Mouse (Mus musculus) kidney, embryonic 16.5 days (tissue): ENCODE results near the gene Rassf5. TPM values are rescaled to one million over a fixed set of nuclear protein-coding genes. Genes with fewer than 3 reads are reported as not detected.
"Not testable (repeated sequence)": the region's sequence is repeated elsewhere in the genome, so short reads cannot be mapped to it uniquely, and the experiment has no call there.

ENCODE experiments used
- ATAC-seq: fragments of 200-750 bp; cut with Nextera tagmentation; 2 replicates; pipeline ENCODE4 v1.8.0; 2017; ENCODE audit warnings: moderate TSS enrichment; ENCODE audit not compliant: low FRiP score, low TSS enrichment
- H3K27ac ChIP-seq: fragments of 300-500 bp; sonication (generic); 2 replicates; pipeline ENCODE4 v1.5.1; 2014; ENCODE audit warnings: low read length
- H3K27me3 ChIP-seq: fragments of 300-500 bp; sonication (generic); 2 replicates; pipeline ENCODE4 v1.6.1; 2014; ENCODE audit warnings: low read length, control low read depth, mixed read lengths; ENCODE audit not compliant: insufficient read depth
- H3K36me3 ChIP-seq: fragments of 300-500 bp; sonication (generic); 2 replicates; pipeline ENCODE4 v1.6.1; 2014; ENCODE audit warnings: low read length, control low read depth, mixed read lengths; ENCODE audit not compliant: insufficient read depth
- H3K4me1 ChIP-seq: fragments of 300-500 bp; sonication (generic); 2 replicates; pipeline ENCODE4 v1.6.1; 2014; ENCODE audit warnings: low read length, control low read depth, mixed read lengths; ENCODE audit not compliant: insufficient read depth
- H3K4me2 ChIP-seq: fragments of 300-500 bp; sonication (generic); replicated peaks from 2 replicates; pipeline ENCODE4 v1.6.1; 2014; ENCODE audit warnings: low read depth, low read length
- H3K4me3 ChIP-seq: fragments of 300-500 bp; sonication (generic); 2 replicates; pipeline ENCODE4 v1.5.1; 2014; ENCODE audit warnings: mild to moderate bottlenecking, low read length
- H3K9ac ChIP-seq: fragments of 300-500 bp; sonication (generic); replicated peaks from 2 replicates; pipeline ENCODE4 v1.6.1; 2014; ENCODE audit warnings: low read length
- H3K9me3 ChIP-seq: fragments of 300-500 bp; sonication (generic); 2 replicates; pipeline ENCODE4 v1.6.1; 2016; ENCODE audit warnings: low read length, control low read depth
- WGBS: fragments of 180-500 bp; shearing (Covaris S2); extraction: QIAGEN DNeasy Blood & Tissue Kit; methylation state at CpG from one replicate; pipeline ENCODE4 v1.1.7; 2014; 5-methylcytosine and 5-hydroxymethylcytosine counted together
- polyA plus RNA-seq: library from polyadenylated mRNA; unstranded; fragments of >200 nt; fragmentation: Nextera tagmentation; extraction: Ambion mirVana; gene quantifications from 2 replicates; pipeline ENCODE4 v1.2.1, GENCODE M21; 2015

The Rassf5 gene
- polyA plus RNA-seq, 1 experiment from 2014 or later: 3.1 TPM

DNA sequence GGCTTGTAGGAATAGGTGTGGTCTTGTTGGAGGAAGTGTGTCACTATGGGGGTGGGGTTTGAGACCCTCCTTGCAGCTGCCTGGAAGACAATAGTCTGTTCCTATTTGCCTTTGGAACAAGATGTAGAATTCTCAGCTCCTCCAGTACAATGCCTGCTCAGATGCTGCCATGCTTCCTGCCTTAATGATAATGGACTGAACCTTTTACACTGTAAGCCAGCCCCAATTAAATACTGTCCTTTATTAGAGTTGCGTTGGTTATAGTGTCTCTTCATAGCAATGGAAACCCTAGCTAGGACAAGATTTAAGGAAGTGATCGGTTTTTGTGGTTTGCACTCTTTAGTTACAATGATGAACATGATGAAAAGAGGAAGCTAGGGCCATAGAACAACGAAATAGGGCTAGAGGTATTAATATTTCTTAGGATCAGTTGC is 98.9 kb downstream of the Rassf5 start:
- no peaks in the 10 kb centered on the region for H3K4me1 ChIP-seq
- no peak overlapping the region for H3K9ac ChIP-seq
- H3K4me3 ChIP-seq: no peak overlapping the region
- no peaks in the 10 kb centered on the region for H3K27me3 ChIP-seq
- no peak overlapping the region for H3K27ac ChIP-seq
- H3K36me3 ChIP-seq: no peaks in the 10 kb centered on the region
- 84% methylated on average over 3 of the region's 3 CpGs for WGBS
- H3K9me3 ChIP-seq: no peaks in the 10 kb centered on the region
- no peak for ATAC-seq
- H3K4me2 ChIP-seq: no peak overlapping the region

DNA sequence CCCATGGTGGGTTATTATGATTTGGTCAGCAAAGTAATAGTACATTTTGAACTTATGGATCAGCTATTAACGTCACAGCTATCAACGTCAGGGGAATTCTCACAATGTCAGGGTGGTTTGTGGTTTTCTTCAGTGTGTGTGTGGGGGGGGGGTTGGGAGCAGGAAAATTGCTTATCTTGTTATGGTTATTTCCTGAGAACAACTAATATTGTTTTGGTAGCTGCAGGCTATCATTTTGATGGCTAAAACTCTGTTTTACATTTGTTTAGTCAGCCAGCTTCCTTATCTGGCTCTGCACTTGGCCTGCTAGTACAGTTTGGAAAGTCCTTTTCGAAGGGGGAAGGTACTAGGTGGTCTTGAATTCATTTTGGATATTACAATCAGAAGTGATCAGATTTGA is 99.8 kb downstream of the Rassf5 start:
- not testable (repeated sequence) for H3K27me3 ChIP-seq, H3K9ac ChIP-seq, H3K4me2 ChIP-seq, ATAC-seq, H3K36me3 ChIP-seq, H3K4me3 ChIP-seq, H3K9me3 ChIP-seq, H3K4me1 ChIP-seq, H3K27ac ChIP-seq
- WGBS: 80% methylated on average over 3 of the region's 3 CpGs

DNA sequence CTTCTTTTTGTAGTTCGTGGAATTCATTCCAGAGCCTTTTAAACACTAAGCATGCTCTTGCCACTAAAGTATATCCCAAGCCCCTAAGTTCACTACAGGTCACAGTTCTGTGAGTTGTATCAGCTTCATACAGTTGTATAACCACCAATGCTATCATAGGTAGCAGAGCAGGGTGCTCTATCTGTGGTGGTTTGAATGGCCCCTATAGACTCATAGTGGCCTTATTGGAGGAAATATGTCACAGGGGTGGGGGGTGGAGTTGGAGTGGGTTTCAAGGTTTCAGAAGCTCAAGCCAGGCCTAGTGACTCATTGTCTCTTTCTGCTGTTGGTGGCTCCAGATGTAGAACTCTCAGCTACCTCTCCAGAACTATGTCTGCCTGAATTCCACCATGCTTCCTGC is 102.6 kb downstream of the Rassf5 start:
- H3K9ac ChIP-seq: no peak overlapping the region
- no peak for ATAC-seq
- H3K4me1 ChIP-seq: peaks cover 5% of the 10 kb centered on the region
- H3K36me3 ChIP-seq: no peaks in the 10 kb centered on the region
- no peak overlapping the region for H3K4me3 ChIP-seq
- no peaks in the 10 kb centered on the region for H3K27me3 ChIP-seq
- H3K4me2 ChIP-seq: no peak overlapping the region
- H3K27ac ChIP-seq: no peak overlapping the region
- no peaks in the 10 kb centered on the region for H3K9me3 ChIP-seq
- 79% methylated on average over 1 of the region's 1 CpGs for WGBS

DNA sequence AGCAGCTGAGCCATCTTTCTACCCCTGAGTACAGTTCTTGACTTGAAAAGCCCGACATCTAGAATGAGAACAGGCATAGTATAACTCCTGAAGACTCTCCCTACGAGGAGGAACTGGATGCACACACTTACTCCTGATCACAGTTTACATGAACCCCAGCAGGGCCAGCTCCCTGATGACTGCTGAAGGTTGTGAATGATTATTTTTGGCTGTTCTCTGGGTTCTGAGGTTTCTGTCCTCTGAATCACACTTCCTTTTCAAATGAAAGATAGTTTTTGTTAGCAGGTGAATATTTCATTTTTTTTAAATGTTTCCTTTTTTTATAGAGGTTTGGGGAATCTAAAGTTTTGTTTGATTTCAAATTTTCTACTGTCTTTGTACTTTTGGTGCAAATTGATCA is 103.6 kb downstream of the Rassf5 start:
- no peaks in the 10 kb centered on the region for H3K36me3 ChIP-seq
- H3K4me3 ChIP-seq: no peak overlapping the region
- H3K4me2 ChIP-seq: no peak overlapping the region
- no peak overlapping the region for H3K9ac ChIP-seq
- no peaks in the 10 kb centered on the region for H3K27me3 ChIP-seq
- H3K27ac ChIP-seq: no peak overlapping the region
- no peaks in the 10 kb centered on the region for H3K9me3 ChIP-seq
- ATAC-seq: no peak
- WGBS: 56% methylated on average over 2 of the region's 2 CpGs
- H3K4me1 ChIP-seq: peaks cover 11% of the 10 kb centered on the region

DNA sequence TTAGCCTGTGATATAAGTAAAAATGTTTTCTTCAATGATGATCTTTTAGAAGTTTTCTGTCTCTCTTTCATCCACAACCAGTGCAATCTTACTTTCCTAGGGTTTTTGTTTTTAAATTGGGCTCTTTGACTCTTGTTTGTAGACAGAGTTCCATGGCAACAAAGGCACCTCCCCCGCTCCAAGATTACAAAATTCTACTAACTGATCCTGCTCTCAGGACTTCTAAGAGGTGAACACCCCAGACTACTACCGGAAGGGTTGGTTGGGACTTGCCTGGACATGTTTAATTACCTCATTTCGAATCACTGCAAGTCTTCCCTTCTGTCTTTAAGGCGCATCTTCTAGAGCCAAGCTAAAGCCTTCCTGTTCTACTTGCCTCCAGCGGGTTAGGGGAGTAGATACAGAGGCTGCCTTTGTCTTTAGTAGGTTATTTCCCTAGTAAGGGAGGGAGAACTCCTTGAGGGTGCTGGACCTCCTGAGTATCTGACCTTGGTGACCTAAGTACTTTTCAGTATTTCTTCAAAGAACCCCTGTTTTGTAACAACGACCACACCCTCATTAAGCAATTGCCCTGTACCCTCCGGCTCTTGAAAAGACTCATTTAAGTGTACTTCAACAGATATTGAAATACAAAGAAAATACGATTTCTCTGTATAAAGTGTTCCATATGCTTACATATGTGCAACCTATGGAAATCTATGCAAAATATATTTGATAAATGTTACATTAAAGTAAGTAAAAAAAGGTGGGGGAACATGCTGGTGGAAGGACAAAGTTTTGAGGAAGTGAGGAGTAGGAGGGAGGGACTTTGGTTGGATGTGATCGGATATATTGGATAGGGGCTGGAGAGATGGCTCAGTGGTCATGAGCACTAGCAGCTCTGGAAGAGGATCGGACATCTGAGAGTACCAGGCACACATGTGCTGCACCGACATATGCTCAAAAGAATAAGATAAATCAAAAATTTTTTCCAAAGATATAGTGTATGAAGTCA is 105.7 kb downstream of the Rassf5 start:
- Histone ChIP-seq H3K36me3 (no peaks in the 10 kb centered on the region), H3K4me1 (peaks cover 24% of the 10 kb centered on the region), H3K4me3 (peak overlapping the region; percentile 82), H3K27me3 (no peaks in the 10 kb centered on the region), H3K4me2 (peak overlapping the region; percentile 89), H3K27ac (no peak overlapping the region), H3K9ac (no peak overlapping the region; the same call in 1 of the 2 replicates), H3K9me3 (no peaks in the 10 kb centered on the region)
- 67% methylated on average over 11 of the region's 11 CpGs for WGBS
- no peak for ATAC-seq

DNA sequence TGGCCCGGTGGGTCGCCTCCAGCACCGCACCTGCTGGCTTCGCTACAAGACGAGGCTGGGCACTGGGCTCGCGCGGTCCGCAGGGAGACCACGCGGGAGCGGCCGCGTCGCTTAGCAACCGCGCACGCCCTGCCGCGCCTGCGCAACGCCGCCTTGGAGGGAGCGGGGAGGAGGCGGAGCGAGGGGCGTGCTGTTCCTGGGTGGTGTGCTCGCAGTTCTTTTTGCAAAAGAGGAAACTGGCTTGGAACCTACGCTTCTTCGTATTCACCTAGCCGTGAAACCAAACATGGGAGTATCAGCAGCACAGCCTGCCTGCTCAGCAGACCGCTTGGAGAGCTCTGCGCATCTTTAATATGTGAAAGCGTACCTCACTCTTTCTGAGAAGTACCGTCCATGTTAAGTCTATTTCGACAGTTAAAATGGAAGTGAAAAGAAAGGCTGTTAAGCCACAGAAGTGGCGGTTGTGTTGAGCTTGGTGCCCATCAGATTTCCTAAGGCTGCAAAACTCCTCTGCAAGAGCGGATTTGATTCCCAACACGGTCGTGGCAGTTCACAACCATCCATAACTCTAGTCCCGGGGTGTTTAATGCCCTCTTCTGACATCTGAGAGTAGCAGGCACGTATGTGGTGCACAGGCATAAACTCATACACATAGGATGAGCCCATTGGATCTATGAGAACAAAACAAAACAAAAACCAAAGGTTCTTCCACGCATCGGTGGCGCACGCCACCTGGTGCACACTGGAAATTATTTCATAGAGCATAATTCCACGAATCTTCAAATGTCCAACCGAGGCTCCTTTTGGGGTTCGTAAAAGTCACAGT is 106.7 kb downstream of the Rassf5 start, which contains the start of gene Dyrk3:
Dyrk3 (minus strand) TSS at position 150 of the 826 bp plus-strand sequence.
- Histone ChIP-seq H3K4me2 (peak within 1 kb of the TSS; percentile 89), H3K9me3 (no peaks in the 10 kb centered on the region), H3K27me3 (no peaks in the 10 kb centered on the region), H3K9ac (peak within 1 kb of the TSS; percentile 80), H3K27ac (peak within 1 kb of the TSS; percentile 94), H3K4me3 (peak within 1 kb of the TSS; percentile 82), H3K36me3 (no peaks in the 10 kb centered on the region), H3K4me1 (peaks cover 24% of the 10 kb centered on the region)
- WGBS: 5% methylated on average over 40 of the region's 49 CpGs
- ATAC-seq: peak; percentile 98

DNA sequence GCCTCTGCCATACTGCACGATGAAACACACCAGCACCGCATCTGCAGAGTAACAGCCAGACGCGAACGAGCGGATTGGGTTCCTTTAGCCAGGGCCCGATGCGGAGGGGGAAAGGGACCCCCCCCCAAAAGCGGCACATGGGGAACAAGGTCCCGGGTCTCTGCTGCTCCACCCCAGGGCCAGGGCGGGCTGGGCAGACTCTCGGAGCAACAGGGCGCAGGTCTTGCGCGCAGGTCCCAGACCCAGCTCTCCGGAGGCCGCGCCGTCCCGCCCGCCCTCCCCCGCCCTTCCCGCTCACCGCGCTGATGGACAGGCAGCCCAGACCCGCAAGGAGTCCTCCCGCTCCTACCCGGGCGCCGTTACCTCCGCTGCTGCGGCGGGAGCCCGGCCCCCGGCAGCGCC is 107.3 kb downstream of the Rassf5 start:
- no peaks in the 10 kb centered on the region for H3K9me3 ChIP-seq
- ATAC-seq: peak; percentile 81
- peaks cover 24% of the 10 kb centered on the region for H3K4me1 ChIP-seq
- peak overlapping the region; percentile 89 for H3K4me2 ChIP-seq
- H3K36me3 ChIP-seq: no peaks in the 10 kb centered on the region
- under 1% methylated on average over 27 of the region's 36 CpGs for WGBS
- H3K27ac ChIP-seq: peak overlapping the region; percentile 94
- peak overlapping the region; percentile 82 for H3K4me3 ChIP-seq
- H3K9ac ChIP-seq: peak overlapping the region; percentile 80
- H3K27me3 ChIP-seq: no peaks in the 10 kb centered on the region

DNA sequence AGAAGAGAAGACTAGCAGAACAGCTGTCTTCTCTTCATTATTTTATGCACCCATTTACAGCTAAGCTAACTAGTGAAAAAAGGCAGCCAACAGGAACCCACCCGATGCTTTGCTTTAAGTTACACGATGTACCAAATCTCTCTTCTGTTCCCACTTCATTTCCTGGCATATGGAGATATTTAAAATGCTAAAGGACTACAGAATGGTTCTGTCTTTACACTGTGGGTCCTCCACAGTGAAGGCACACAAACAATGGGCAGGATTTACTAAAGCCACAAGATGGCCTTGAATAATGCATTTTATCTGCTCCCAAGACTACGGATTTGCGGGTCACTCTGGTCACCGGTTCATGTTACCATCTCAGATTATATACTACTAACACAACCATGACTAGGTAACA is 107.9 kb downstream of the Rassf5 start:
- Histone ChIP-seq H3K27ac (no peak overlapping the region), H3K4me3 (peak overlapping the region; percentile 82), H3K36me3 (no peaks in the 10 kb centered on the region), H3K4me1 (peaks cover 24% of the 10 kb centered on the region), H3K4me2 (peak overlapping the region; percentile 89), H3K9me3 (no peaks in the 10 kb centered on the region), H3K9ac (peak overlapping the region; percentile 22; the same call in 1 of the 2 replicates), H3K27me3 (no peaks in the 10 kb centered on the region)
- no peak for ATAC-seq
- WGBS: 32% methylated on average over 5 of the region's 5 CpGs

DNA sequence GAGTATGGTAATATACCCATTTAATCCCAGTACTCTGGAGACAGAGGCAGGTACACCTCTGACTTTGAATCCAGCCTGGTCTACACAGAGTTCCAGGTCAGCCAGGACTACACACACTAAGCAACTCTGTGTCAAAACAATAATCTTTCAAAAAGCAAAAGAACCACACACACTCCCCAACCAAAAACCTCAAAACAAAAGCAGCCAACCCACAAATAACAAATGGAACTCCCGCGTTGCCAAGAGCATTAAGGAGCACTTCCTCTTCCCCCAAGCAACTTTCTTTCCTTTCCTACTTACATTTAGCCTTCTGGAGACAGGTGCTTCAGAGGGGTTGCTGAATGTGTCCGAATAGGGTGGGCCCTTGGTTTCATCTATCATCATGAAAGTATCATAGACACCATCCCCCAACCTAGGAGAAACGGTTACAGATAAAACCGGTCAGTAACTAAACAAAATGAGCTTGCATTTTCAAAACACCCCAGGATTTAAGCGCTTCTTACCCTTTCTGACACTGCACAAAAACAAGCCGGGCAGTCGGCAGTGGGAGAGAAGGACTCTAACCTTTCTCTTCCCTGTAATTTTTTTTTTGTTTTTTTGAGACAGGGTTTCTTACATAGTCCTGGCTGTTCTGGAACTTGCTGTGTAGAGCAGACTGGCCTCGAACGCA is 109.0 kb downstream of the Rassf5 start:
- Histone ChIP-seq H3K36me3 (no peaks in the 10 kb centered on the region), H3K9ac (no peak overlapping the region), H3K27ac (no peak overlapping the region), H3K4me2 (no peak overlapping the region), H3K4me1 (peaks cover 24% of the 10 kb centered on the region), H3K9me3 (no peaks in the 10 kb centered on the region), H3K27me3 (no peaks in the 10 kb centered on the region), H3K4me3 (no peak overlapping the region)
- 79% methylated on average over 10 of the region's 10 CpGs for WGBS
- ATAC-seq: no peak
